Mouse (Mus musculus): Measurements from ENCODE around the gene Dlg4. TPM values are rescaled to one million over a fixed set of nuclear protein-coding genes. Genes with fewer than 3 reads are reported as not detected.

Dlg4 gene
- polyA plus RNA-seq, 1 experiment from 2014 or later: 11.2 TPM

GRCm38 (mm10) chr11:70049366-70049765 lies 32.6 kb downstream of the Dlg4 start:
- no peak for DNase-seq (ENCODE audit: low spot score)
- Histone ChIP-seq H3K27ac (replicated peaks; ENCODE audit: low read depth, low read length) (no peak overlapping the region), H3K36me3 (replicated peaks; ENCODE audit: control insufficient read depth, insufficient read depth, low read depth, low read length) (no peaks in the 10 kb centered on the region), H3K9me3 (replicated peaks; ENCODE audit: control insufficient read depth, low read length) (no peaks in the 10 kb centered on the region), H3K4me3 (ENCODE audit: low read depth, low read length) (no peak overlapping the region), H3K4me1 (ENCODE audit: control insufficient read depth, insufficient read depth, low read length) (no peaks in the 10 kb centered on the region), H3K4me2 (ENCODE audit: low read depth, low read length) (no peak overlapping the region), H3K27me3 (ENCODE audit: control insufficient read depth, insufficient read depth, low read length) (no peaks in the 10 kb centered on the region), H3K9ac (replicated peaks; ENCODE audit: low read length) (no peak overlapping the region)
- 52% methylated on average over 6 of the region's 6 CpGs for WGBS
- no peak for ATAC-seq (replicated peaks; ENCODE audit: insufficient number of reproducible peaks, low FRiP score, low TSS enrichment, low read depth)

GRCm38 (mm10) chr11:70049816-70050215 lies 33.1 kb downstream of the Dlg4 start:
- ATAC-seq (replicated peaks; ENCODE audit: insufficient number of reproducible peaks, low FRiP score, low TSS enrichment, low read depth): no peak
- no peaks in the 10 kb centered on the region for H3K36me3 ChIP-seq (replicated peaks; ENCODE audit: control insufficient read depth, insufficient read depth, low read depth, low read length)
- no peak overlapping the region for H3K4me3 ChIP-seq (ENCODE audit: low read depth, low read length)
- 60% methylated on average over 10 of the region's 10 CpGs for whole genome bisulfite sequencing
- no peaks in the 10 kb centered on the region for H3K27me3 ChIP-seq (ENCODE audit: control insufficient read depth, insufficient read depth, low read length)
- no peak overlapping the region for H3K27ac ChIP-seq (replicated peaks; ENCODE audit: low read depth, low read length)
- no peak overlapping the region for H3K4me2 ChIP-seq (ENCODE audit: low read depth, low read length)
- DNase-seq (ENCODE audit: low spot score): no peak
- no peaks in the 10 kb centered on the region for H3K4me1 ChIP-seq (ENCODE audit: control insufficient read depth, insufficient read depth, low read length)
- H3K9ac ChIP-seq (replicated peaks; ENCODE audit: low read length): no peak overlapping the region
- H3K9me3 ChIP-seq (replicated peaks; ENCODE audit: control insufficient read depth, low read length): no peaks in the 10 kb centered on the region

- H3K9me3 ChIP-seq (replicated peaks; ENCODE audit: control insufficient read depth, low read length): no peaks in the 10 kb centered on the region
- H3K9ac ChIP-seq (replicated peaks; ENCODE audit: low read length): no peak overlapping the region
- no peaks in the 10 kb centered on the region for H3K36me3 ChIP-seq (replicated peaks; ENCODE audit: control insufficient read depth, insufficient read depth, low read depth, low read length)
- H3K27me3 ChIP-seq (ENCODE audit: control insufficient read depth, insufficient read depth, low read length): no peaks in the 10 kb centered on the region
- no peak for DNase-seq (ENCODE audit: low spot score)
- no peak overlapping the region for H3K27ac ChIP-seq (replicated peaks; ENCODE audit: low read depth, low read length)
- H3K4me3 ChIP-seq (ENCODE audit: low read depth, low read length): no peak overlapping the region
- H3K4me2 ChIP-seq (ENCODE audit: low read depth, low read length): no peak overlapping the region
- no peak for ATAC-seq (replicated peaks; ENCODE audit: insufficient number of reproducible peaks, low FRiP score, low TSS enrichment, low read depth)
- 76% methylated on average over 7 of the region's 7 CpGs for WGBS
- no peaks in the 10 kb centered on the region for H3K4me1 ChIP-seq (ENCODE audit: control insufficient read depth, insufficient read depth, low read length)
Observed at GRCm38 (mm10) chr11:70053156-70053555, 36.4 kb downstream of the Dlg4 start.

- 85% methylated on average over 10 of the region's 10 CpGs for WGBS
- H3K9ac ChIP-seq (replicated peaks; ENCODE audit: low read length): no peak within 1 kb of the TSS
- no peaks in the 10 kb centered on the region for H3K4me1 ChIP-seq (ENCODE audit: control insufficient read depth, insufficient read depth, low read length)
Observed at GRCm38 (mm10) chr11:70053898-70054570, 37.3 kb downstream of the Dlg4 start, which contains the start of gene Asgr1. TSS of gene Asgr1 (plus strand) at chr11:70054085.

GRCm38 (mm10) chr11:70055618-70056214 lies 39.0 kb downstream of the Dlg4 start:
- no peak overlapping the region for H3K27ac ChIP-seq (replicated peaks; ENCODE audit: low read depth, low read length)
- no peak overlapping the region for H3K4me2 ChIP-seq (ENCODE audit: low read depth, low read length)
- no peaks in the 10 kb centered on the region for H3K36me3 ChIP-seq (replicated peaks; ENCODE audit: control insufficient read depth, insufficient read depth, low read depth, low read length)
- 30% methylated on average over 18 of the region's 18 CpGs for WGBS
- no peaks in the 10 kb centered on the region for H3K4me1 ChIP-seq (ENCODE audit: control insufficient read depth, insufficient read depth, low read length)
- no peaks in the 10 kb centered on the region for H3K9me3 ChIP-seq (replicated peaks; ENCODE audit: control insufficient read depth, low read length)
- no peak overlapping the region for H3K4me3 ChIP-seq (ENCODE audit: low read depth, low read length)
- peak; percentile 82 for DNase-seq (ENCODE audit: low spot score)
- H3K9ac ChIP-seq (replicated peaks; ENCODE audit: low read length): no peak overlapping the region; the same call in 1 of the 2 replicates
- H3K27me3 ChIP-seq (ENCODE audit: control insufficient read depth, insufficient read depth, low read length): no peaks in the 10 kb centered on the region
- peak; percentile 51 for ATAC-seq (replicated peaks; ENCODE audit: insufficient number of reproducible peaks, low FRiP score, low TSS enrichment, low read depth)

More at GRCm38 (mm10) chr11:70053898-70054570, 37.3 kb downstream of the Dlg4 start, which contains the start of gene Asgr1:
- no peak within 1 kb of the TSS for H3K27ac ChIP-seq (replicated peaks; ENCODE audit: low read depth, low read length)
- no peaks in the 10 kb centered on the region for H3K36me3 ChIP-seq (replicated peaks; ENCODE audit: control insufficient read depth, insufficient read depth, low read depth, low read length)
- no peak within 1 kb of the TSS for H3K4me3 ChIP-seq (ENCODE audit: low read depth, low read length)
- DNase-seq (ENCODE audit: low spot score) (no peak), ATAC-seq (replicated peaks; ENCODE audit: insufficient number of reproducible peaks, low FRiP score, low TSS enrichment, low read depth) (no peak)
- H3K27me3 ChIP-seq (ENCODE audit: control insufficient read depth, insufficient read depth, low read length): no peaks in the 10 kb centered on the region
- no peaks in the 10 kb centered on the region for H3K9me3 ChIP-seq (replicated peaks; ENCODE audit: control insufficient read depth, low read length)
- H3K4me2 ChIP-seq (ENCODE audit: low read depth, low read length): no peak within 1 kb of the TSS

- Histone ChIP-seq H3K27ac (replicated peaks; ENCODE audit: low read depth, low read length) (no peak overlapping the region), H3K4me2 (ENCODE audit: low read depth, low read length) (no peak overlapping the region), H3K27me3 (ENCODE audit: control insufficient read depth, insufficient read depth, low read length) (no peaks in the 10 kb centered on the region), H3K4me1 (ENCODE audit: control insufficient read depth, insufficient read depth, low read length) (no peaks in the 10 kb centered on the region), H3K36me3 (replicated peaks; ENCODE audit: control insufficient read depth, insufficient read depth, low read depth, low read length) (no peaks in the 10 kb centered on the region), H3K4me3 (ENCODE audit: low read depth, low read length) (no peak overlapping the region), H3K9ac (replicated peaks; ENCODE audit: low read length) (no peak overlapping the region), H3K9me3 (replicated peaks; ENCODE audit: control insufficient read depth, low read length) (no peaks in the 10 kb centered on the region)
- no peak for DNase-seq (ENCODE audit: low spot score)
- no peak for ATAC-seq (replicated peaks; ENCODE audit: insufficient number of reproducible peaks, low FRiP score, low TSS enrichment, low read depth)
- 77% methylated on average over 9 of the region's 9 CpGs for WGBS
Observed at GRCm38 (mm10) chr11:70057805-70058204, 41.1 kb downstream of the Dlg4 start.

- no peaks in the 10 kb centered on the region for H3K27me3 ChIP-seq (ENCODE audit: control insufficient read depth, insufficient read depth, low read length)
- H3K4me3 ChIP-seq (ENCODE audit: low read depth, low read length): no peak overlapping the region
- no peaks in the 10 kb centered on the region for H3K36me3 ChIP-seq (replicated peaks; ENCODE audit: control insufficient read depth, insufficient read depth, low read depth, low read length)
- H3K4me2 ChIP-seq (ENCODE audit: low read depth, low read length): no peak overlapping the region
- no peaks in the 10 kb centered on the region for H3K9me3 ChIP-seq (replicated peaks; ENCODE audit: control insufficient read depth, low read length)
- H3K9ac ChIP-seq (replicated peaks; ENCODE audit: low read length): no peak overlapping the region
- ATAC-seq (replicated peaks; ENCODE audit: insufficient number of reproducible peaks, low FRiP score, low TSS enrichment, low read depth) (no peak), DNase-seq (ENCODE audit: low spot score) (no peak)
- no peaks in the 10 kb centered on the region for H3K4me1 ChIP-seq (ENCODE audit: control insufficient read depth, insufficient read depth, low read length)
- WGBS: 56% methylated on average over 6 of the region's 6 CpGs
- no peak overlapping the region for H3K27ac ChIP-seq (replicated peaks; ENCODE audit: low read depth, low read length)
Observed at GRCm38 (mm10) chr11:70059930-70060329, 43.2 kb downstream of the Dlg4 start.

GRCm38 (mm10) chr11:70063053-70063452 lies 46.3 kb downstream of the Dlg4 start:
- Histone ChIP-seq H3K27ac (replicated peaks; ENCODE audit: low read depth, low read length) (no peak overlapping the region), H3K36me3 (replicated peaks; ENCODE audit: control insufficient read depth, insufficient read depth, low read depth, low read length) (no peaks in the 10 kb centered on the region), H3K9me3 (replicated peaks; ENCODE audit: control insufficient read depth, low read length) (no peaks in the 10 kb centered on the region), H3K4me1 (ENCODE audit: control insufficient read depth, insufficient read depth, low read length) (no peaks in the 10 kb centered on the region), H3K9ac (replicated peaks; ENCODE audit: low read length) (no peak overlapping the region), H3K4me3 (ENCODE audit: low read depth, low read length) (no peak overlapping the region), H3K4me2 (ENCODE audit: low read depth, low read length) (no peak overlapping the region), H3K27me3 (ENCODE audit: control insufficient read depth, insufficient read depth, low read length) (no peaks in the 10 kb centered on the region)
- ATAC-seq (replicated peaks; ENCODE audit: insufficient number of reproducible peaks, low FRiP score, low TSS enrichment, low read depth) (no peak), DNase-seq (ENCODE audit: low spot score) (no peak)
- 65% methylated on average over 3 of the region's 3 CpGs for WGBS

Data from embryonic facial prominence, embryonic 11.5 days (tissue).